Mouse (Mus musculus) ES-Bruce4 (cell line): ENCODE measurements around the gene Pak1. TPM values are rescaled to one million over a fixed set of nuclear protein-coding genes. Genes with fewer than 3 reads are reported as not detected.

Source experiments
- H3K27ac ChIP-seq: 2 replicates; pipeline ENCODE4 v1.5.1; 2012; ENCODE audit warnings: low read length, inconsistent platforms; ENCODE audit not compliant: insufficient read depth
- H3K27me3 ChIP-seq: 2 replicates; pipeline ENCODE4 v1.6.1; 2012; ENCODE audit warnings: mild to moderate bottlenecking, low read length, inconsistent platforms; ENCODE audit not compliant: control insufficient read depth, poor library complexity, insufficient read depth, severe bottlenecking
- H3K36me3 ChIP-seq: 2 replicates; pipeline ENCODE4 v1.6.1; 2012; ENCODE audit warnings: inconsistent platforms, mild to moderate bottlenecking, low read length, moderate library complexity; ENCODE audit not compliant: control insufficient read depth, poor library complexity, insufficient read depth, severe bottlenecking
- H3K4me1 ChIP-seq: one replicate; pipeline ENCODE4 v1.8.1; 2011; ENCODE audit warnings: low read length; ENCODE audit not compliant: control insufficient read depth, insufficient read depth
- H3K4me3 ChIP-seq: 2 replicates; pipeline ENCODE4 v1.5.1; 2011; ENCODE audit warnings: low read depth, mild to moderate bottlenecking, low read length
- H3K9ac ChIP-seq: 2 replicates; pipeline ENCODE4 v1.6.1; 2012; ENCODE audit warnings: low read depth, mild to moderate bottlenecking, inconsistent platforms; ENCODE audit not compliant: poor library complexity, severe bottlenecking
- H3K9me3 ChIP-seq: replicated peaks from 2 replicates; pipeline ENCODE4 v1.6.1; 2012; ENCODE audit warnings: mild to moderate bottlenecking, low read length, inconsistent platforms; ENCODE audit not compliant: control insufficient read depth, poor library complexity, insufficient read depth, severe bottlenecking
- CTCF ChIP-seq: IDR thresholded peaks from one replicate; pipeline ENCODE4 v1.8.1; 2011; ENCODE audit warnings: low read depth, low read length
- EP300 ChIP-seq: IDR thresholded peaks from 2 replicates; pipeline ENCODE4 v1.6.1; 2011; ENCODE audit warnings: low read depth, low read length; ENCODE audit not compliant: insufficient read depth
- POLR2A ChIP-seq: IDR thresholded peaks from one replicate; pipeline ENCODE4 v1.8.1; 2011; ENCODE audit warnings: low read length; ENCODE audit not compliant: insufficient read depth
- polyA plus RNA-seq: library from polyadenylated mRNA; stranded (reverse); fragments of >200 nt; gene quantifications from 2 replicates; pipeline ENCODE4 v1.2.4, GENCODE M21; 2011; ENCODE audit warnings: low read depth; ENCODE audit not compliant: missing spikeins, insufficient read depth, insufficient read length

Pak1 gene
- polyA plus RNA-seq, 1 experiment: 71.3 TPM

DNA sequence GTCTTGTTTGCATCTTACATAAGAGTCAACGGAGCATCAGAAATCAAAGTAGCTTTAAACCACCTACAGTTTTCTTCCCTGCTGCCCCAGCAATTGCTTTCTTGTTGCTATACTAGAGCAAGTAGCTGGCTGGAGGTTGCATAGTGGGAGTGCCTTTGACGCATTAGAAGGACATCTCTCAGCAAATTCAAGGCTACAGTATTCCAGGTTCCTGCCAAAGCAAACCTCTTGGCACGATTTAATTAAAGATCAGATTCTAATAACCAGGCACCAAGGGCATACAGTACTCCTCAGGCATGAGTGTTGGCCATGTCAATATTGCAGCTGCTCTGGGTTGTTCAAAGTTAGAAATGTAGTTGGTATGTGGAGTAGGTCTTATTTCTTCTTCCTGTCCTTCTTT lies 62.0 kb downstream of the Pak1 start:
- Histone ChIP-seq H3K9me3 (no peaks in the 10 kb centered on the region), H3K27me3 (no peaks in the 10 kb centered on the region), H3K4me1 (no peaks in the 10 kb centered on the region), H3K4me3 (no peak overlapping the region), H3K9ac (no peak overlapping the region), H3K36me3 (no peaks in the 10 kb centered on the region), H3K27ac (no peak overlapping the region)
- TF ChIP-seq EP300: no peak
- TF ChIP-seq POLR2A: no peak
- TF ChIP-seq CTCF: no peak

DNA sequence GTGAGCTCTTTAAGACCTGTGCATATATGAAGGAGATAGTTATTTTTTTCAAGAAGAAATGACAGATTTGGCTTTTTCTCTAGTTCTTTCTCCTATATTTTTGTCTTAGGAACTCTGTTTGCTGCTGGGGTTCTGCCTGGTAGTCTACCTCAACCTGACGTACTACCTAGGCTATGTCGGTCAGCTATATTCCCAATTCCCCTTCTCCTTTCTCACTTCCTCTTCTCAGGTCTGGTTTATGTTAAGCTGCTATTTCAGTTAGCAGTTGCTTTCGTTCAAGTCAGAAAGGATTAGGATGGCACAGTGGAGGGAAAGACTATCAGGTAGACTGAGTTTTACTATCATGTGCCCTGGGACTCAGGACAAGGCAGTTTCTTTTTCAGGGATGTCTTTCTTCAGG lies 75.2 kb downstream of the Pak1 start:
- H3K36me3 ChIP-seq: no peaks in the 10 kb centered on the region
- TF ChIP-seq CTCF (no peak), EP300 (no peak), POLR2A (no peak)
- H3K4me1 ChIP-seq: no peaks in the 10 kb centered on the region
- H3K27me3 ChIP-seq: no peaks in the 10 kb centered on the region
- no peak overlapping the region for H3K27ac ChIP-seq
- no peaks in the 10 kb centered on the region for H3K9me3 ChIP-seq
- H3K4me3 ChIP-seq: no peak overlapping the region
- no peak overlapping the region for H3K9ac ChIP-seq

DNA sequence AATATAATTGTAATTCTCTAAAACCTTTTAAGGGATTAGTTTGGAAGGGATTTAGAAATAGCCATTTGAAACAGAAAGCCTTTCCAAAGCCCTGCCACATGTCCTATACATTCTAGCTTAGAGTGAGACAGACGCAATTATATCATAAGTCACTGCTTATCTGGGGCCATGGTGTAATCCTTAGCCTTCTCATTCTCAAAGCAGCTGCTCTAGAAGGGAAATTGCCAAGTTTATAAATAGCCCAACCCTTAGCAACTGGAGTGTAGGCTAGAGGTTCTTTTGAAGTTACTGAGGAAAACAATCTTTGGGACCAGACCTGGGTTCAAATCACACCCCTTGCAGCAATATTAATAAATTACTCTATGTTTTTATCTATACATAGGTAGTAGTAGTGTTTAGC lies 76.2 kb downstream of the Pak1 start:
- Histone ChIP-seq H3K27me3 (no peaks in the 10 kb centered on the region), H3K27ac (no peak overlapping the region), H3K4me3 (no peak overlapping the region), H3K4me1 (no peaks in the 10 kb centered on the region), H3K9me3 (no peaks in the 10 kb centered on the region), H3K9ac (no peak overlapping the region), H3K36me3 (no peaks in the 10 kb centered on the region)
- no peak for TF ChIP-seq EP300
- TF ChIP-seq POLR2A: no peak
- TF ChIP-seq CTCF: no peak

DNA sequence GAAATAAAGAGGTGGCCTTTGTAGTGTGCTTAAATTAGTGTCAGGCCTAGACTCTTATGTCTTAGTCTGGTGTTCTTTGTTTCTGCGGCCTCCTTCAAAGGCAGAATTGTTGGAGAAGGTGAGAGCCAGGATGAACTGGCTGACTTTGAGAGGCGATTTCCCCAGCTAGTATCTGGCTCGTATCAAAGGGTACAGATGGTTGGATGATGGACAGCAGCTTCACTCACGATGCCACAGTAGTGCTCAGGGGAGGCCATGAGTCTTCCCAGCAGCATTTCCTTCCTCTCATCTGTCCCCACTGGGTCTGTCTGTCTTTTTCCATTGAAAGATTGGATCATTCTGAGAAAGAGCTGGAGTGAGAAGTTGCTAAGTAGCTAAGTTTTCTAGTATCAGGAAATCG lies 79.5 kb downstream of the Pak1 start:
- Histone ChIP-seq H3K27me3 (no peaks in the 10 kb centered on the region), H3K9ac (no peak overlapping the region), H3K9me3 (no peaks in the 10 kb centered on the region), H3K36me3 (no peaks in the 10 kb centered on the region), H3K4me3 (no peak overlapping the region), H3K4me1 (no peaks in the 10 kb centered on the region), H3K27ac (no peak overlapping the region)
- no peak for TF ChIP-seq POLR2A
- no peak for TF ChIP-seq CTCF

DNA sequence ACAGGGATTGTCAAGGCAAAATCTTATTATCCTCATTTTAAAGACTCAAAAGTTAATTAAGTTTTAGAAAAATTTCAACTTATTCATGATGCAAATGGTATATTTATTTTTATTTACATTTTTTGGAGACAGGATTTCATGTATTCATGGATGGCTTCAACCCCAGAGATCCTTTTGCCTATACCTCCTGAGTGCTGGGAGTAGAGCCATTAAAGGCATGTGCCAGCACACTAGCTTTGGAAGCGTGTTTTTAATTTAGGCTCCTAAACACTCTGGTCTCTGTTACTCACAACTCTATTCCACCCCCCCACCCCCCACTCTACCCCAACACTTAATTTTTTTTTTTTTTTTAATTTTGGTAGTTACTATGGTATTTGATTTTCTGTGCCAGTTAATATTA lies 80.4 kb downstream of the Pak1 start:
- TF ChIP-seq CTCF (no peak), POLR2A (no peak), EP300 (no peak)
- Histone ChIP-seq H3K27ac (no peak overlapping the region), H3K36me3 (no peaks in the 10 kb centered on the region)

DNA sequence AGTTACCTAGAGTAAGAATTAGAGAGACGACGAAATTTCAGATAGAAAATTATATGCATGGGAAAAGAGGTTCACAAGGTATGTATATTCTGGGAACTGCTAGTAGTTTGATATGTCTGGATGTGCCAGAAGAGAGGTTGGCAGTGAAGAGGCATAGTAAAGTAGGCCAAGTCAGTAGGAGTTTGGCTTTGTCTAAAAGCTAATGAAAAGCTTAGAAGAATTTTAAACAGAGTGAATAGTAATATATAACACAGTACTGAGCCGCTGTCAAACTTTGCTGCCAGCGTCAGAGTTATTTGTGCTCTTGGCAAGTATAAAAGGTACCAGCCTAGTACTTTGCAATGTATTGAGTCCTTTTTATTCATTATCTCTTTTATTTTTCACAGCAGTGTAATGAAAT lies 84.1 kb downstream of the Pak1 start:
- no peaks in the 10 kb centered on the region for H3K4me1 ChIP-seq
- no peak overlapping the region for H3K27ac ChIP-seq
- TF ChIP-seq CTCF: no peak
- no peak for TF ChIP-seq POLR2A
- no peak for TF ChIP-seq EP300
- no peaks in the 10 kb centered on the region for H3K36me3 ChIP-seq
- H3K9me3 ChIP-seq: no peaks in the 10 kb centered on the region
- no peaks in the 10 kb centered on the region for H3K27me3 ChIP-seq
- H3K9ac ChIP-seq: no peak overlapping the region
- H3K4me3 ChIP-seq: no peak overlapping the region

More for the DNA sequence above, 80.4 kb downstream of the Pak1 start:
- Histone ChIP-seq H3K4me3 (no peak overlapping the region), H3K9ac (no peak overlapping the region), H3K4me1 (no peaks in the 10 kb centered on the region), H3K27me3 (no peaks in the 10 kb centered on the region), H3K9me3 (no peaks in the 10 kb centered on the region)

DNA sequence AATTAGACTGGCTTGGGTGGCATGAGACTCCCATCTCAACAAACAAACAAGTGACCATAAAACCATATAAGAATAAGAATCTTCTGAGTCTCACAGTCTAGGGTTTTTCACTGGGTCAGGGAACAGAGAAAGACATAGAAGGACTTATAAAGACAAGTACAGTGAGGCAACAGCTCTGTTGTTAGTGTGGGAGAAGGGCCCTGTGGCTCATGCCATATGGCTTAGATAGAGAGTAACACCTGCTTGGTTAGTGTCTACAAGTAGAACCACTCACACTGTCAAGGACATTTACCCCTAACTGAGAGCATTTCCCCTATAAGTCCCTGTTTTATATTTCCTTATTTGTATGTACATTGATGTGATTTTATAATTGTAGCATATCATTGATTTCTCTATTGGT lies 85.0 kb downstream of the Pak1 start:
- Histone ChIP-seq H3K4me1 (no peaks in the 10 kb centered on the region), H3K4me3 (no peak overlapping the region), H3K27me3 (no peaks in the 10 kb centered on the region), H3K27ac (no peak overlapping the region), H3K9ac (no peak overlapping the region), H3K36me3 (no peaks in the 10 kb centered on the region), H3K9me3 (no peaks in the 10 kb centered on the region)
- TF ChIP-seq EP300 (no peak), POLR2A (no peak), CTCF (no peak)
